Mouse (Mus musculus) liver, adult (tissue): Measurements from ENCODE around the gene AC131692.1.

Experiments used
- GATA4 ChIP-seq: IDR thresholded peaks from 2 replicates; pipeline ENCODE4 v1.6.1; 2014; ENCODE audit warnings: mild to moderate bottlenecking, low read length; ENCODE audit not compliant: insufficient replicate concordance

AC131692.1 gene

DNA sequence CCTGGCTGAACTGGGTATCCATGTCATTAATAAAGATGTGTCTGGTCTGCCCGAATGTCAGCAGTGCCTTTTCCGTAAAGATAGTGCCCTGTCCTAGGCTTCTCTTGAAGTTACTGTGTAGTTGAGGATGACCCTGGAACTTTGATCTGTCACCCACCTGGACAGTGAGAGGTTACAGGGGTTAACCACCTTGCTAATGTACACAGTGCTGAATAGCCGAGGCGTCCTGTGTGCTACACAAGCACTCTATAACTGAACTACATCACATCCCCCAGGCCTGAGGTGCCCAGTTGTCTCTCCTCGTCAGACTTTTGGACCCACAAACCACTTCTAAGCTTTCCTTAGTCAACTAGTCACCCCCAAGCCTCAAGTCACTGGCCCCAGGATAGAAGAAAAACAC, 31.8 kb upstream of the AC131692.1 start:
- TF ChIP-seq GATA4: no peak

DNA sequence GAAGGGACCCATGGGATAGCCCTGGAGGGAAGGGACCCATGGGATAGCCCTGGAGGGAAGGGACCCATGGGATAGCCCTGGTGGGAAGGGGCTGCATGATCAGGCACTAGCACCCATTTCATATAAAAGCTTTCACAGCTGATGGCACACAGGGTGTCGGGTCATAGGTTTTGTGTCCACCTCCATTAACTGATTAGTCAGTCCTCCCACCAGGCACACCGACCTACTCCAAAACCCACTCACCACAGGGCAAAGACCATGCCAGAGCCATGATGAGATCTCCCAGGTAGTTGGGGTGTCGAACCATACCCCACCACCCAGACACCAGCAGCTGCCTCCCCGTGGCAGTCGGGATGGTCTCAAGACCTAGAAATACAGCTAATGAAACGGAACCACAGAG, 31.1 kb upstream of the AC131692.1 start:
- no peak for TF ChIP-seq GATA4

DNA sequence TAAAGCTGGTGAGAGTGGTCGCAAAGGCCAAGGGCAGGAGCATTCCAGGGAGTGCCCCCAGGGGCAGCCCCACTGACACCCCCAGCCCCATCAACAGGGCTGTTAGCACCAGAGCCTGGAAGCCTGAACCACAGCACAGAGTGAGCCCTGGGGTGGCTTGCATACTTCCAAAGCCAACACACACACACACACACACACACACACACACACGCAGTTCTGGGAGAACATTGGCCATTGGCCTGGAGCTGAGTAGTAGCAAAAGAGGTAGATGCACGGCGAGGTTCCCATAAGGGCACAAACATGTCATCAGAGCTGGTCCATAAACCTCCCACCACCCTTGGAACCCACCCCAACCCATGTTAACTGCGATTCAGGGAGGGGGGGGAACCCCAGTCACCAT, 27.6 kb upstream of the AC131692.1 start:
- no peak for TF ChIP-seq GATA4

DNA sequence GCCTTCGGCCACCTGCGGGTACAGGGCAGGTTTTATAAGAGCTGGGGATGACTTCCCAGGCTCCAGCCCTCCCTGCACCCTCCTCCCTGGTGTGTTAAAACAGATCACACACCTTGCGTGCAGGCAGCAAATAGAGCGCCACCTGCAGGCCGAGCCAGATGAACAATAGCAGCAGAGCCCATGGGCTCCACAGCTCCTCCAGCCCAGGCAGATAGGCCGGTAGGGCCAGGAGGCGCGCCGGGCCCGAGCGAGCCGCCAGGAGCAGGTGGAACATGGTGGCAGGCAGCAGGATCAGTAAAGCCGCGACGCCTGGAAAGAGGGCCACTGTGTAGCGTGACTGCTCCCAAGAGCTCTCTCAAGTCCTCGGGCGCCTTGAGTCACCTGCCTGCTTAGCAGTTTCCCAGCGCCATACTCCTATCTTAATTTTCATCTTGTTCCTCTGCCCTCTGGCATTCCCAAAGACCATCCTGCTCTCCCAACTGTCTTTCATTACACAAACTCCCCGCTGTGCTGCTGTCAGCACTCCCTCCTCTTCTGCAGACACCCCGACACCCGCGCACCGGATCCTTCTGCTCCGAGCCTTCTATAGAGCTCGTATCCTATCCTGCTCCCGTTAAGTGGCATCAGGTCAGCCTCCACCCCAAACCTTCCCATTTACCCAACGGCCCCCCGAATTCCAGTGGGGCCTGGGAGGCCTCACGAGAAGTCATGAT, 27.1 kb upstream of the AC131692.1 start:
- no peak for TF ChIP-seq GATA4

DNA sequence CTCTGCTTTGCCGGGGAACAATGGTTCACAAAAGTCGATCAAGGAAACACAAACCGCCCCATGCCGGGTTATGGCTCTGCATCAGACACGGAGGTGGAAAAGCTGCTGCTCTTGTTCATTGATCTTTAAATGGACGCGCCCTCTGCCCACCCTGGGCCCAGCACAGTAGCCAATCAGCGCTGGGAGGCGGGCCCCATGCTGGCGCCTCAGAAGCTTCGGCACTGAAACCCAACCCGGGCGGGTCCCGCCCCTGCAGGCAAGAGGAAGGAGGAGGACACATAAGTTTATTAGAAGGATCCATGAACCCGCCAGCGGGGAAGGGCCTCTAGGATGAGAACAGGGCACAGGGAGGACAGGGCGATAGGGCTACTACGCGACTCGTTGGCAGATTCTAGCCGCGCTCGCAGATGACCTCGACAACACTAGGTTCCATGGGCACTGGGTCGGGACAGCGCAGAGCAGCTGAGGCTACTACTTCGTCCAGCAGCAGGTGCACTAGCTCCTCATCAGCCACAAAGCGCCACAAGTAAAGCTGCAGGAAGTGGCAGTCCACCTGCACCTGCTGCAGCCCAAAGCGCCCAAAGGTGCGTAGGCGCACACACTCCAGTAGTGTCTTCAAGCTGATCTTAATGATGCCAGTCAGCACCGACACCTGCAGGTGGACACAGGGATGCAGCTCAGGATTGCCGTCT, 26.3 kb upstream of the AC131692.1 start, which contains the start of gene Tm7sf2:
Gene Tm7sf2 (minus strand): TSS at position 650 of the 692 bp plus-strand sequence.
- TF ChIP-seq GATA4: no peak

DNA sequence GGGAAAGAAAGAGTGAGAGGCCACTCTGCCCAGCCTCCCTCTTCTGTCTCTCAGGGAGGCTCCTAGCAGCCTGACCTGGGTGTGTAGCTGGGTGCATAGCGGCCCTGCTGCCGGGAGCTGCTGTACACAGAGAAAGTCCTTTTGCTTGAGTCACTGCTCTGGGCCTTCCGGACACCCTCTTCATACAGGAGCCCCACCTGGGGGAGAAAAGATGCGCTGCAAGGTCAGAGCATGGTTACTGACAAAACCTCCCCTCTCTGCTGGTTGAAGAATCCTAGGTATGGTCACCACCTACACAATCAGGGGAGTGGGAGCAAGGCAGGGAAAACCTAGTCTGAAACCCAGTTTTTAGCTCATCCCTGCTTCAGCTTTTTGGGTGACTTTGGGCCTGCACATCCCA, 25.3 kb upstream of the AC131692.1 start:
- no peak for TF ChIP-seq GATA4

DNA sequence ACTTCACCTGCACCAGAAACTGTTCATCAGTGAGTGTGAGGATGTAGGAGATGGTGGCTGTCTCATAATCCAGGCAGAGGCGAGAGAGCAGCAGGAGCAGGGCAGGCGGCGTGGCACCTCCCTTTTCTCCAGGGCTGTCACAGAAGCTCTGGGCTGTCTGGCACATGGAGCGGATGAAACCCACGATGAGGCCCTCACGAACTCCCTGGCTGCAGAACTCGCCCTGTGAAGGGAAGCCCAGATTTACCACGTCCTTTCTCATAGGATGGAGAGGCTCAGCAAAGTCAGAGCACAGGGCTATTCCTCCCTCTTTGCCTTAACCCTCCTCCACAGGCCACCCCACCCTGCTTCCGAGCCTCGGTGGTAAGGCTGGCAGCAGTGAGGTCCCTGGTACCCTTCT, 24.4 kb upstream of the AC131692.1 start:
- TF ChIP-seq GATA4: no peak

DNA sequence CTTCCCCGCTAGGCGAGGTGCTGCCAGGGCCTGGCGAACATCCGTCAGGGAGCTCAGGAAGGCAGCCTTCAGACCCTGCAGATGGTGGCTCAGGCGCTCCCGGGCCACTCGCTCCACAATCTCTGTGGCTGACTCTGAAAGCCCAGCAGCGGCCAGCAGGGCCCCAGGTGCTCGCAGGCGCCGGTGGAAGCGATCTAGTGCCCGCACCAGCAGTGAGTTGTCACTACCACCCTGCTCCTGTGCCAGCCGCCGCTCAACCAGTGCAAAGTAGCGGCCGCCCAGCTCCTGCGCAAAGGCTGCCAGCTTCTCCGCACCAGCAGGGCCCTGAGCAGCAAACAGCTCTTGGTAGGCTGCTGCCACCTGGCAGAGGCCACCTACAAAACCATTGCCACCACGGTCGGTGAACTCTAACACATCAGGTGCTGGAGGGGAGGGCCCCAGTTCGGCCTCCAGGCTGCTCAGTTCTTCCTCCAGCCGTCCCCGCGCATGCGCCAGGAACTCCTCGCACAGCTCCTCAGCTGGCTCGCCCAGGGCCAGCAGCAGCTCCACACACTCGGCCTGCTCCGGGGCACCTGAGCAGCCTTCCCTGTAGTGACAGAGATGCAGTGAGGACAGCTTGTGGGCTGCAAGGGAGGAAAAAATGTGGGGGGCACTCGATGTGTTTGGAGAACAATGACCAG, 23.5 kb upstream of the AC131692.1 start:
- no peak for TF ChIP-seq GATA4

DNA sequence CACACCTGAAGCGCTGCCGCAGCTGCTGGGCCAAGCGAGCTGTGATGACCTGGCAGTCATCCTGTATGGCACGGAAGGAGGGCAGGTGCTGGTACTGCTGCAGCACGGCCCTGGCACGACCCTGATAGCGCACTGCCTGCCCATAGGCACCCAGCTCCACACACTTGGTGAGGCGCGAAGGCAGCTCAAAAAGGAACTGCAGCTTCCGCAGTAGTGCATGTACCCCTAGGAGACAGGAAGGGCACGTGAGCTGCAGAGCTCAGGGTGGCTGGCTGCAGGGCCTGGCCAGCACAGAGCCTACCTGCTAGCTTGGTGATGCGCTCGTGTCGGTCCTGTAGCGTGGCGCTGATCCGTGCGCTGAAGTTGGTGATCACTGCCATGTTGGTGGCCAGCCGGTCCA, 23.0 kb upstream of the AC131692.1 start:
- TF ChIP-seq GATA4: no peak

DNA sequence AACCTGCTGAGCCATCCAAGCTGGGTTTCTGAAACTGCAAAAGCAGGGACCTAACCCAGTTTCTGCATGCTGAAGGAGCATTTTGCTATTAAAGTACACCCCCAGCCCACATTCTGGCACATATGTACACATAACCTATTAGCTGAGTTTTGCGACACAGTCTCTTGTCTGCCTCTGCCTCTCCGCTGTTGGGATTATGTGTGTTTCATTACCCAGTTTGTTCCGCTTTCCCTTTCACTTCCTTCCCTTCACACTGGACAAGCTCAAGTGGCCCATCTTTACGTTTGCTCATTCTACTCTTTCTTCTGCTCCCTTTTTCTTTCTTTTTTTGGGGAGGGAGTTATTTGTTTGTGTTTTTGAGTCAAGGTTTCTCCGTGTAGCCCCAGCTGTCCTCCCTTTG, 20.3 kb upstream of the AC131692.1 start:
- no peak for TF ChIP-seq GATA4

DNA sequence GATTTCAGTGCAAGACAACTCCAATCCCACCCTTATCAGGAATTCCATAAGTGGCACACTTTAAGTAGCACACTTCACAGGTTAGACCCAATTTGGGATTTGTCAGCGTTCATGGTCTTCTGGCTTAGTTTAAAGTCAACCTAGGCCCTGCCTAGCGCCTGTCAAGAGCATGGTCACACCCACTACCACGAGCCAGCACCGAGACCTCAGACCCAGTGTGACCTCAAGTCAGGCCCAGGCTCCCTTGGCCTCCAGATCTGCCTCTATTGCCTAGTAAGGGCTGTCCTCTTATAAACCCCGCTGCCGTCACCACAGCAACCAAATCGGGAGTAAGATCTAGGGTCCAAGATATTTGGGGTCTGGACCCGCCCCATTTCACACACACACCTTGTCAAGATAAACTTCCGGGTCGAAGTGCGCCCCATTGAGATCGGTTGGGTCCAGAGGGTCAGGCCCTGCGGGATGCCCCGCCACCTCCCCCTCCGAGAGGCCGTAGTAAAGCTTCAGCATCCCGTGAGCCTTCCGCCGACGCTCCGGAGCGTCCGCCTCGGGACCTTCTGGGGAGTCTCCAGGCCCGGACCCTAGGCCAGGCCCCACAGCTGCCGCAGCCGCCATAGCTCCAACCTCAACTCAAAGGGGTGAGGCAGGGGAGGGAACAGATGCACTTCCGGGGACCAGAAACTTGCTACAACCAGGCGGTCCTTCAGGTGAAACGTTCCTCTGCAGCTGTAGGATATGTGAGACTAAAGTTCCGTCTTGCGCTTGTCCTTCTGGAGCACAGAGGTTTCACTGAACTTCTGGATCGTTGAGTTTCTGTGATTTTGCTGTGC, 17.4 kb upstream of the AC131692.1 start, which contains the start of gene Vps51:
Gene Vps51 (minus strand): TSS at position 668 of the 830 bp plus-strand sequence.
- TF ChIP-seq GATA4: peak; percentile 4; the same call in 1 of the 2 replicates

DNA sequence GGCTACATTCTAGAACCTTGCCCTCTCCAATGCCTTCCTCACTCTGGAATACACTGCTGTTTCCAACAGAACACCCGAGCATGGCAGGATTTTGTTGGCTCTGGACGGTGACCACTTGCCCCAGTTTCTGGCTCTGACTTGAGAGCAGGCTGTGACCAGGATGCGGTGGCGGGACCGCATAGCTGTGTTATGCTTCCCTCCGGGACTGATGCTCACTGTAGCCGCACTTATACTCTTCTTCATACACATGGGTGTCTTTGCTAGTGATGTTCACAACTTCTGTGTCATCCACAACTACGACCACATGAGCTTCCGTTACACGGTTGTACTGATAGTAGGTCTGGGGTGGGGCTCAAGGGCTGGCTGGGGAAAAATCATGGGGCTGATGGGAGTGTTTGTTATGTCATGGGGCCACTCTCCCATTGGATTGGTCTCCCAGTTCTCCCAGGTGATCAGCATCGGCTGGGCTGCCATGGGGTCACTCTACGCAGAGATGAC, 14.2 kb upstream of the AC131692.1 start, which contains the start of gene Tmem262:
Gene Tmem262 (plus strand): TSS at position 51 of the 498 bp plus-strand sequence.
- TF ChIP-seq GATA4: no peak

DNA sequence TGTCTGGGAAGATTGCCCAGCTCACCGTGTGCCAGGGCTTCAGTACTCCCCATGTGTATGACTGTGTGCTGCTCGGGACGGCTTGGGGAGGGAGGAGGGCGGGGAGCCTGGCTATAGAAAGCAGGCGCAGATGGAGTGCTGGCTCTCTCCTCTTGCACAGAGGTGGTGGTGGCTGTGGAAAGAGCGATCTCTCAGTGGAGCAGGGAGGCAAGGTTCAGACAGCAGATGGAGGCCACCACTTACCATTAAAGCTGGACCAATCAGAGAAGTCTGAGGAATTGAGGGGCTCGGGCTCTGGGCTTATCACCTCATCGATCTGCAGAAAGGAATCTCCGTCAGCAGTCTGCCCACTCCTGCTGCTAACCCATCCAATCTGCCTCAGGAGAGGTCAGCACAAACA, 12.1 kb upstream of the AC131692.1 start, which contains the start of gene Gm28374:
Gene Gm28374 (minus strand): TSS at position 101 of the 400 bp plus-strand sequence.
- no peak for TF ChIP-seq GATA4

DNA sequence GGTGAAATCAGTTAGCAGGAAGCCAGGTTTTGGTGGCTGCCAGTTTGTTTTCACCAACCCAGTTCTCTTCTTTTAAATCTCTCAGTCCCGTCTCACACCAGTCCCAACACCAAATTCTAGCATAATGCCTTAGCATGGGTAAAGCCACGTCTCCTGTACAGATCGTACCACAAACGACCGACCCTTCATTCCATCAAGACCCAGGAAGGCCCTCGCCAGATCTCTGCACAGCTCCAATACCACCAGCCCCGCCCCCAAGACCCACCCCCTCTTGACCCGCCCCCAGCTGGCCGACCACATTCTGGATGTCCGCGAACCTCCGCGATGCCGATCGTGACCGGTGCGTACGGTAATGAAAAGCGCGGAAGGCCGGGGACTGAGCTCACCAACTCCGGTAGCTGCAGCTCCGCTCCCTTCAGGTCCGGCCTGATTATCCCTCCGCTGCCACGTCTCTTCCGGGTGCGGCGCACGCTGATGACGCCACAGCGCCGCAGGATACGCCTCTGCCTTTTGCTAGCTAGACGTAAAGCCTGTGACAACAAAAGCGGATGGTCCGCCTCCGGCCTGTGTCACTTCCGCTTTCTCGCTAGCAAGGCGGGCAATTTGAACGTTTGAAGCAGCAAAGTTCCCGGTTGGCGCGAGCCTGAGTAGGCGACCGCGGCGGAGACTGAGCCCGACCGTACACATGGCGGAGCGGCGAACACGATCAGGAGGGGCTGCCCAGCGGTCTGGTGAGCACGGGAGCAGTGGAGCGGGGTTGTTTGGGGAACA, 9.6 kb upstream of the AC131692.1 start, which contains the start of the genes Zfpl1 and Cdca5:
Gene Zfpl1 (minus strand): TSS at position 479 of the 771 bp plus-strand sequence.
Gene Cdca5 (plus strand): TSS at position 506 of the 771 bp plus-strand sequence.
- TF ChIP-seq GATA4: peak; percentile 83; the same call in 1 of the 2 replicates
